Mouse (Mus musculus): ENCODE results near the gene Fhit.

The Fhit gene

DNA sequence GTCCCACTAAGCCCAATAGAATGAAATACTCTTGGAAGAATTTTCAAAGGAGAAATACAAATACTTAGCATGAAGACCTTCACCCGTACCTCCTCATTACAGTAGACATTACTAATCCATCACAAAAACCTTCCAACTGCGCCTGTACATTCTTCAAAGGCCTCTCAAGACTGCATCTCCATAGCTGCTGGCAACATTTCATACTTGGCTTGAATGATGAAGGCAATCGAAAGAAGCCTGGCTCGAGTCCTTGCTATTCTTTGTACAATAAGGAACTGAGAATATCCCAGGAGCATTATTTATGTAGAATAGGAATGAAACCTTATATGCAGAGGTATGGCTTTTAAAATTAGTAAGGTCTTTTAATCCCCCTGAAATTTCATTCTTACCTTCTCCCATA is 636.0 kb downstream of the Fhit start:
- DNase-seq (ENCODE audit: extremely low spot score) = no peak

DNA sequence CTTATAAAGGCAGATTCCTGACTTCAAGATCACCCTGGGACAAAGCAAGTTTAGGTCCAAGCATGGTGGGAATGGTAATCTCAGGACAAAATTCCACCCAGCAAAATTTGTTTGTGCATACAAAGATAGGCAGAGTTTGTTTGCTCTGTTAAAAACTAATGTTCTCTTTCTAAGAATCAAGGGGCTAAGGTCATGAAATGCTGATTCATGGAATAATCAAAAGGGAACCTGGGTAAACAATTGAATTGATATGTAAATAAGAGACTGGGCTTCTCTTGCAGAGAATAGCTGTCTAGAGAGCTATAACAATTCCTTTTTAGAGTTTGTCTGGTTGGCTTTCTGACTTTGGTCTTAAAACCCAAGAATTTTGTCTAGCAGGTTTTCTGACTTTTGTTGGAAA is 647.8 kb downstream of the Fhit start:
- DNase-seq (ENCODE audit: extremely low spot score) = no peak

DNA sequence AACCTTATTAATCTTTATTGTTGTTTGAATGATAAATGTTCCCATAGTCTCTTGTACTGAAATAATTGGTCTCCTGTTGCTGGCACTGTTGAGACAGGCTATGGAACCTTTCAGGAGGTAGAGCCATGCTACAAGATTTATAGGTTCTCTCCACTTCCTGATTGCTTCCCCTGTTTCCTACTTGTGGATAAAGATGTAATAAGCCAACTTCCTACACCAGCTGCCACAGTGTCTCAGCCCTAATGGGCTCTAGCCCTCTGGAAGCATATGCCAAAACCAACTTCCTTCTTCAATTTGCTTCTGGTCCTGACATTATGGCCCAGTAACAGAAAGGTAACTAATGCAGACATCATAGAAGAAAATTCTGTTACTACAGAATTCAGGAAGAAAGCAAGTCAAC is 652.6 kb downstream of the Fhit start:
- DNase-seq (ENCODE audit: extremely low spot score) = no peak

DNA sequence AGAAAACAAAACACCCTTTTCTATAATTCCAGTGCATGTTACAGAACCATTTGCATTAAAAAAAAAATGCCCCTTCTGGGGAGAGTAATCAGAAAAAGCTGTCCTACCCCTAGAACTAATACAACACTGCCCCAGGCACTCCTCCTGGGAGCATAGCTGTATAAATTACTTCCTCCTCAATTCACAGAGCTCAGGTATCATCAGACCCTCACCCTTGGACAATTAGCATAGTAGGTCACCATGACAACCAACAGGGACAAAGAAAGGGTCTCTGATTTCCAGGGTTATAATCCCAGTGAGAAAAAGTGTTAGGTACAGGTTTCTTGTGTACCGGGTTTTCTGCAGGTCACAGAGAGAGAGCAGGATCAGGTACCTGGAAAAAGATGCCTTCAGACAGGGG is 654.3 kb downstream of the Fhit start:
- peak; percentile 16 for DNase-seq (ENCODE audit: extremely low spot score)

DNA sequence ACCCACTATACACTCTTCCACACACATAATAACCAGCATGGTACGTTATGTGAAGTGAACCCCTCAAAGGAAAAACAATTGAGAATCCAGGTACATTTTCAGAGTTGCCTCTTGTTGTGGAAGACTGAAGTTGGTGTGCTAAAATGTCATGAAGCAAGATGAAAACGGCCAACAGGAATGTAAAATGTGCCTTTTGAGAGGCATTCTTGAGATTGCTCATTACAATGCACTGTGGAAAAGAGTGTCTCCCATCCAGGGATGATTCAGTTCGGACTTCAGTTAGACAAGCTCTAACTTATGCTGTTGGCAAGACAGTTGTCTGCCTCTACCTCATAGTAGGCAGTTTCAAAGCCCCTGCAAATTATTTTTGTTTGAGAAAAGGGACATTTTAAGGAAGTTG is 676.0 kb downstream of the Fhit start:
- DNase-seq (ENCODE audit: extremely low spot score) = no peak

DNA sequence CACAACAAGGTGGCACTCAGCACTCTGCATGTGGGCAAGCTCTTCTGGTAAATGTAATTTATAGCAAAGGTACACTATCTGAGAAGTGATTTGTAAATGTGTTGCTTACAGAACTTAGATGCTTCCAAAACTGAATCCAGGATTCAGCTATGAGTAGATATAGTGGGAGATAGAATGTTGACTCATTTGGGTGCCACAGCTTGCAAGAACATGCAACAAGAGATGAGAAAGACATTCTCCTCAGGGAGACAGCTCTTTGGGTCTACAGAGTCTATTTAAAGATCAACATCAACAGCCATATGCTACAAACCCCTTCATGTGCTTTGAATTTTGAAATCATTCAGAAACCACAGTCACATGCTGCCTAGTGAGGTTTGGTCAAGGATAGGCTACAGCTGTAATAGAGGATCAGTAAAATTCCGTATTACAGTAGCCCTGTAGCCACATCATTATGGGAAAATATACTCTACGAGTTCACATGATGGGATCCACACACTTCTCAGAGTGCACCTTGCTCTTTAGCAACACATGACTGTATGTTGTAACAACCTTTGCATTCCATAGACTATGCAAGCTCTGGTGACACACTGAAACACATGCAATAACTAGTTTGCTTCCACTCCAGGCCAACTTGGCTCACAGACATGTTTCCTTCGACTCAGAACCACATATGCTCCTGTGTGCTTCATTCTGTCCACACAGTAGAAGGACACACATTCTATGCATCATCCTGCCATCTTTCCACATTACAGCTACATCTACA is 678.8 kb downstream of the Fhit start:
- DNase-seq (ENCODE audit: extremely low spot score) = no peak

DNA sequence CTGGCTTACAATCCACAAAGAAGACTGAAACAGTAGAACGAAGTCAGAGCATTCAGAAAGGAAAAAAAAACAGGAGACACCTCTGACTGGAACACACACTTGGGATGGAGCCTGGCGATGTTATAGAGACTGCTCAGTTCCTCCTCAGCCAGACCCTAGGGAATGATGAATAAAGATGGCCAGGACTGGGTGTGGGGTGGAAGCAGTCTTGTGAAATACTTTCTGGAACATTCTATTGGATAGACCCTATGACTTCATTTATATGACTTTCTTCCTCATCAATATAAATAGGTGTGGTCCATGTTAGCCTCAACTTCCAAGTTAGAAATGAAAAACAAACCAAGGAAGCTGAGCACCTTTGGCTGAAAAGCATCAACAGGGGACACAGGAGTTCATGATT is 680.5 kb downstream of the Fhit start:
- no peak for DNase-seq (ENCODE audit: extremely low spot score)

DNA sequence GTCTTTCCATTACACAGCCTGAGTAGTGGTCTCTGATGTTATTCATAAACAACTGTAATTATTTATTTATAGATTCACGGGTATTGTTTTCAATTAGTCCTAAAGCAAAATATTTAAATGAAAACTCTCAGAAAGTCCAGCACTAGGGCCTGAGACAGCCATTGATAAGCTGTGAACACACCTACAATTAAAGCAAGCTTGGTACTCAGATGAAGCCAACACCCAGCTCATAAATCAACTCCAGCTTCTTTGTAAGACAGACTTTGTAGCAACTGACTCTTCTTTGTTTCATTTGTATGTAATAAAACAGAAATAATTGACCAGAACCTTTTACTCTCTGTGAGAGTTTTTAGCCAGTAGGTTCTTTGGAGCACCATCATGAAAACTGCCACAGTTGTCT is 681.2 kb downstream of the Fhit start:
- no peak for DNase-seq (ENCODE audit: extremely low spot score)

DNA sequence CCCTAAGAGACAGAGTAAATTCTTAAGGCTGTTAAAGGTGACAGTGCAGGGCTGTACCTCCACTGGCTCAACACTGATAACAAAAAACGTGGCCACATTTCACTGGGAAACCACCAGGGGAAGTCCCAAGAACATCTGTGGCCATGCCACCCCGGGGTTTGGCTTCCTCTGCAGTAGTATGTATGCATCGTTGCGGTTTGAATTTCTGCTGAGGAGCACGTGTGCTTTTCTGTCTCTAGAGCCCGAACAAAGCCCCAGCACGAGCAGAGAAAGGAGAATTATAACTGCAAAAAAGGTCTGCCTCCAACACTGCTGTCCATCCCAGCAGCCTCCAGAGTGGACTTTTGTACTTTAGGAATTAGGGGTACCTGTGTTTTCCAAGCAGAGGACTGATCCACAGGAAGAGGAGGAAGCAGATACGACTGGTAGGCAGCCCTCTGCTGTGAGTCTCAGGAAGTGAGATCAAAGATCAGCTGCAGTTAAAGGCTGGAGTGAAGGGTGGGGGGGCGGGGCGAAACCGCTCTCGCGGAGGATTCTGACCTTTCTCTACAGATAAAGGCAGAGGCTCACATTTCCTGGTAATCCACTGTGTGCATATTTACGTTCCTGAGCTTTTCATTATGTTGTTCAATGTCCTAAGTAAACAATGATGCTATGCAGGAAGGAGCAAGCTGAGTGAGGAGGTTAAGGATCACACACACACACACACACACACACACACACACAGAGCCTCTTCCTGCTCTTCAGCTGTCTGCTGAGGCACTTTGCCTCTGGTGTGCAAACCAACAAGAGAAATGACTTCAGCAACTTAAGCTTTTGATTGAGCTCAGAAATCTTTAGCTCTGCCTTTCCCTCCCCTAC is 708.6 kb downstream of the Fhit start:
- peak; percentile 72 for DNase-seq (ENCODE audit: extremely low spot score)

DNA sequence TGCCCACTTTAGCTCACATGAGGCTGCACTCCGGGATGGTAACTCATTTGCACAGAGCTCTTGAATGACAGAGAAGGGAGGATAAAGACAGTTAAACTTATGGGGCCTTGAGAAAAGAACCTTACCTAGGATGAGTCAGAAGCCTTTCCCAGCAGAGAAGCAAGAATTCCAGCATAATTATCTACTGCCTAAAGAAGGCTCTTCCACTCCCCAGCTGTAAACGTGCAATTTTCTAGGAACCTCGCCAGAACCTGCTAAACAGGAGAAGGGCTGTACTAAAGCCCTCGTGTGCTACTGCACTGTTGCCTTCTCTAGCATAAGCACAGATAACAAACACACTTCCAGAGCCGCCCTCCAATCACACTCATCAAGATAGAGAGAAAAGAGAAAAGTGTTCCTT is 709.6 kb downstream of the Fhit start:
- no peak for DNase-seq (ENCODE audit: extremely low spot score)

DNA sequence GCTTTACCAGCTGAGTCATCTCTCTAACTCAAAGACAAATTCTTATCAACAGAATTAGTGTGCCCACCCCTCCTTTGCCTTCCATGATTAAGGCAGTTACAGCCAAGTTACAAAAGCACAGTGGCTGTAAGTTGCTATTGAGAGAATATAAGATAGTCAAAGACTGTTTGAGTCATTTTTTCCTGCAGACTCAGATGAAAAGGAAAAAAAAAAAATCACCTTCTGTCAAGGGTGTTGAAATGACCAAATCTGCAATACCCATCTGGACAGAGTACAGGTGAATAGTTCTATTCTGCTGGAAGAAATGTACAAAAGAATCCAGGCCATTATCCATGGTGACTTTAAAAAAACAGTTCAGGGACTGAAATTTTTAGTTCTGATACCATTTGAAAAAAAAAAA is 716.5 kb downstream of the Fhit start:
- DNase-seq (ENCODE audit: extremely low spot score) = no peak

DNA sequence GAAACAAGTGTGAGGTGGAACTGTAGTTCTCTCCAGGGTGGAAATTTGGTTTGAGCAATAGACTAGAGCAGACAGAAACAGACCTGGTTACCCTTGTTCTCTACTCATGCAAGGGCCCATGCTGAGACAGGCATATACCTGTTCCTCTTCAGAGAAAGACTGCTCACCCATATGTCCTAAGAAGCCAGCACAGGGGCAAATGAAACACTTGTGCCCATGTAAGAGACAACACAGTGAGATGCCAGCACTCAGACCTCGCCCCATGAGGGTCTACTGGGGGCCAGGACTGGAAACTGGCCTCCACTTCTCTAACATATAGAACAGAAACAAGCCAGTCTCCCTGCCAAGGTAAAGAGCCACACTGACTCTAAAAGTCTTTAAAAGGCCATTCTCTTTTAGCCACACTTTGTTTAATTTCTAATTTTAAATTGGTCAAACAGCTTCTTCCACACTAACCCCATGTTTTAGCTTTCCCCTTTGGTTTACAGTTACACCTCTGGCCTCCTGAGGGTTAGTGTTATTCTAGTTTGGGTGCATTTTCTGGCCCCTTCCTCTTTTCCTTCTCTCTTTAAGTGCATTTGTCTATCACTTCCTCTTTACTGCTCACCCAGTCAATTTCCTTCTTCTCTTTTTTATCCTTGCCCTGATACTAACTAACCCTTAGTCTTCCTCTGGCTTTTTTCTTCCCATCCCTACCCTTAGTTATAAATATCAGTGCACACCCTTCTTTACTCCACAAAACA is 722.7 kb downstream of the Fhit start:
- DNase-seq (ENCODE audit: extremely low spot score) = no peak

DNA sequence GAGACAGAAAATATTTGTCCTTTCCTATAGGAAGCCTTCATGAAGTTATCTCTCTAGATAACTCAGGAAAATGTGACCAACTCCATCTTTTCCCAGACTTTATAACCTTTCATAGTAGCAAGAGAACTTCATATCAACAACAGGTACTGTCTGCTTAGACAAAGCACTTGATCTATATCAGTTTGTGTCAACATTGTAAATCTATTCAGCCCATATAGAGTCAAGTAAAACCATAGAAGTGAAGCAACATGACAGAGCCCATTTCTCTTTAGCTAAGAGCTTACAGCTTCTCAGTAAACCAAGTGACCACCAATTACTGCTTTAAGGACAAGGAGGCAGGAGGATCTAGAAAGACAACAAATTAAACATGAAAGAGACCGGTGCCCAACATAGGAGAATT is 725.6 kb downstream of the Fhit start:
- DNase-seq (ENCODE audit: extremely low spot score) = no peak

DNA sequence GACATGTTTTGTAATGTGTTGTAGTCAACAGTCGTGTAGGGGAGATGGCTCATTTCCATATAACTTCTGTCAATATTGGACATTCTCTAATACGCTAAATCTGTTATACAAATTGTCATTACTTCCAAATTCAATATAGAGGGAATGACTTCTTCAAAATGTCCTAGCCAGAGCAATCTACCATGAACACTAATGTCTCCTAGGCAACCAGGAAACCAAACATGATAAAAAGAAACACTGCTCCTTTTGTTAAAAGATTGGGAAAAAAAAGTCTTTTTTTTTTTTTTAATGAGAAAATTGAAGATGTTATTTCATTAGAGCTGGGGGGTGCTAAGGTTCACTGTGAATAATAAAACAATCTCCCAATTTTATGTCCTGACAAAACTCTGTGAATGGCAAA is 729.3 kb downstream of the Fhit start:
- DNase-seq (ENCODE audit: extremely low spot score) = no peak

DNA sequence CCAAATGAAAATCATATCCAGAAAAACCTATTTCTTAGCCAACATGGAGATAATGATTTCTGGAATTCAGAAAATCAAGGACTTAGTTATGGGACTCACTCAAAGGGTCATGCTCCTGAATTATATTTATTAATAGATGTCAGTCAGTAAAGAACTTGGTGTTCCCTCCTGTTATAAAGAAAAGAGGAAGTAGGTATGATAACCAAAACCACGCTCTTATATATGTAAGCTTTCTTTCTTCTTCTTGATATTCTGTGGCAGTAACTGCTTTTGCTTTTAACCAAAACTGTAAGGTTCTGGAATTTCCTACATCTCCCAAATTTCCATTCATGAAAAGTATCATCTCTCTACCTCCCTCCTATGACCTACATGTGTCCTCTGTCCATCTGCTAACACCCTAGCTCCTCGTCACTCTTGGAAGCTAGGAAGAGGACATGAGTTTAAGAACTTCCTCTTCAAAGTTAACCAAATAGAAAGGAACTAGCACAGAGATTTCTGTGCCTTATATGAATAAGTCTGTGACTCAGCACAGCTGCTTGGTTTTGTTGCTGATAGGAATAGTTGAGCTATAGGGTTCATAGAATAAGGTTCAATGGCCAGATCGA is 731.3 kb downstream of the Fhit start:
- no peak for DNase-seq (ENCODE audit: extremely low spot score)

DNA sequence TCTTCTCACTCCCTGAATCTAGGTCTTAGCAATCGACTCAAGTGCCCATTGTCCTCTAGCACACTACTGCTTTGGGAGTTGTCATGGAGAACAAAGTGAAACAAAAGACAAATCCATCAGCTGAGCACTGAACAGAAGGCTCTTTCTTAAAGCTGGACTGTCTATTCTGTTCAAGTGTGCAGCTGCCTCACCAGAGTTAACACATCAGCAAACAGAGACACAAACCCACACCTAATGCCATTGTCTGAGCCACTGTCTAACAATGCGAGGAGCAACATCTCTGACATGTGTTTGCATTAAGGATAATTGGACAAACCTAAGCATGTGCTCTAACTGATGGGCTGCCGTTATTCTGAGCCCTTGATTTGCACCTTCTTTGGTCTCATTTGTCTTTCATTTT is 738.3 kb downstream of the Fhit start:
- DNase-seq (ENCODE audit: extremely low spot score) = peak; percentile 19

DNA sequence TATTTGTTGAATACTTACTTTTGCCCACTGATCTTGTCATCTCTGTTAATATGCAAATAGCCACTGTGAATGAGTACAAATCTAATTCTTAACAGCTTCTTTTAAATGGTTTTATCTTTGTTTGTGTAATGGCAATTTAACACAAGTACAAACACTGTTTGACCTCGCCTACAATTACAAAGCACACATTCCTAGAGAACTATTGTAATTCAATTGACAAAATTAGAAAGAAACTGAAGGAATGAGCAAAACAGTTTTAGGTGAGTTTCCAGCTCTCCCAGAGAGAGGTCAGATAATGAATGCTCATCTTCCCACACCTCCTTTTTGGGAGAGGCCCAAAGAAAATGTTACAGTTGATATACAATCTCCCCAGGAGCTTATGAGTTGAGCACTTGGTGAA is 739.6 kb downstream of the Fhit start:
- DNase-seq (ENCODE audit: extremely low spot score) = no peak

DNA sequence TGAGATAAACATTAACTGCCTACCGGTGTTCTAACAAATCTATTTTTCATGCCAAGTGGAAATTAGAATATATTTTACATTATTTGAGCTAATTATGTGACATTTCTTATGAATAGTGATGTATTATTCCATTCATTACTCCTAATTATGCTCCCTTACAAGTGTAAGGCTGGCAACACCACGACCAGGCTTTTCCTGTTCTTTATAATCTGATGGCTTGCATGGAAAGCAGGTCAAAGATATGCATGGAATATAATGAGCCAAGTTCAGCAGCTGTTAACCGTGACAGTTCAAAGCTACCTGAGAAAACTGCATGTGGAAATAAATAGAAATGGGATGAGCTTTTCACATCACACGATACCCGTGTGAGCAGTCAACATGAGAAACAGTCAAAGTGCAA is 746.8 kb downstream of the Fhit start:
- no peak for DNase-seq (ENCODE audit: extremely low spot score)

DNA sequence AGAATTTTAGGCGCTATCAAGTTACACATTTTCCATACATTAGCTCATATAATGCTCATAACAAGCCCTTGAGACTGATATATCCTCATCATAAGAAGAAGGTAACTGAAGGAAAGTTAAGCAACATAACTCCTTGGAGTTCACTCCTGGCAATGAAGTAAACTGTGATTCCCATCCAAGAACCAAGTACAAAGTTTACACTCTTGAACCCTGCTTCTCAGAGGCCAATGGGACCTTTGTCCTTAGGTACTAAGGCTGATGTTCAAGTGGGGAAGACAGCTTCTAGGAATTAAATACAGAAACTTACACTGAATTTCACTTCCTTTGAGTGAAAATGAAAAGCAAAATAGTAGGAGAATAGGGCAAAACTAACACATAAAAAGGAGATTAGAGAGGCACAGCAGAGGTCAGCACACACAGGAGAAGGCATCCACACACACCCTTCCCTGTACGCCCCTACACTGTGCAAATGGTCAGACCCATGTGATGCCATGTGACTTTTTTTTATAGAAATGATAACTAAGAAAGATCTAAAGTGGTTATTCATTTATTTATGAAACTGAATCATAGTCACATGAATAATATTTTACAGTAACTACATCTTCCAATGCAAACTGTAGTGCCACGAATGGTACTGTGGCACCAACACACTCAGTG is 752.4 kb downstream of the Fhit start:
- DNase-seq (ENCODE audit: extremely low spot score) = no peak

DNA sequence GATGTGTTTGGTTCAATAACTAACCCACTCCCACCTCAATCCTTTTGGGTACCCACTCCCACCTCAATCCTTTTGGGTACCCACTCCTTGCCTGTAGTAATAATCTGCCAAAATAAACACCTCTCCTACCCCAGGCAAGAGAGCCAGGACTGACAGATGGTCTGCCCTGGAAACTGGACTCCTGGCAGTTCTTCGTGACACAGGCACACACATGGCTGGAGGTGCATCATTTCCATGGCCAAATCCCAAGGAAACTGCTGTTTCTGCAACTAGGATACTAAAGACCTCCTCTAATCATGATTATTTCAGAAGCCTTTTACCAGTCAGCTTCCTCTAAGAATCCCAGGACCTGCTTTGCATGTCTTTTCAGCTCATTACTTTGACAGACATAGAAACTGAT is 756.5 kb downstream of the Fhit start:
- no peak for DNase-seq (ENCODE audit: extremely low spot score)

DNA sequence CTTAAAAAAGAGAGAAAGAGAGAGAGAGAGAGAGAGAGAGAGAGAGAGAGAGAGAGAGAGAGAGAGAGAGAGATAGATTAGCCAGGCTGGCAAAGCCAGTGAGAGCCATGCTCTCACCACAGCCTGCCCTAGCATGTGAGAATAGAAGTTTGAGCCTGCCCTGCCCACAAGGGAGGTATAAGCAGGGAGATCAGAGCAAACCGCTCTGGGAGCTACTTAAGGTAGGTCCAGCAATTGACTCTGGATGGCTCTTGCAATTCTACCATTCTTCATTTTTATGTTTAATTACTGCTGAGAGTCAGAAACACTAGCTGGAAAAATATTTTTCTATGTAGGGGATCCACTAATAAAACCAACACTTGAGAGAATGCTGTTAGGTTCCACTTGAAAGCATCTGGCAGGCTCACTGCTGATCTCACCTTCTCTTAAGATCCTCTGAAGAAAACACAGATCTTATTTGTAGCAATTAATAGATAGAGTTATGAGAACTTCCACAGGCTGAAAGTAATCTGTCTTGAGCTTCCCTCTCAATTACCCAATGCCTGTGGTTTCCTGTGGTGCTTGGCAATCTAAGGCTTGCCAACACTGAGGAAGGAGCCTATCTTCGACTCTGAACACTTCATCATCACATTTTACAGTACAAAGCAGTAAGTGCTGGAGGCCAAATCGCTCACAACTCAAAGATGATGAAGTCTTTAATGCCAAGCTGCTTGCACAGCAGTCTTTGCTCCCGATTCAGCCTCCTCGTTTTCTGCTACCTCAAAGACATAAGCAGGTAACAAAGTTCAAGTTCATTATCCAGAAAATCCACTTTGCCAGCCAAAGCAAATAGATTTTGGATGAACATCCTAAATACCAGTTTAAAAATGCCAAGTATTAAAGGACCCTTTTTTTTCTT is 793.8 kb downstream of the Fhit start:
- no peak for DNase-seq (ENCODE audit: extremely low spot score)
